Mouse (Mus musculus) neutrophil, adult 65 days (primary cell): ENCODE data around the gene Ankle2. TPM values are rescaled to one million over a fixed set of nuclear protein-coding genes. Genes with fewer than 3 reads are reported as not detected.

Source experiments
- total RNA-seq: library from RNA; stranded (reverse); gene quantifications from 2 replicates; pipeline ENCODE4 v1.2.4, GENCODE M21; 2023

Gene Ankle2
- total RNA-seq, result 52.5 and 58.4 TPM in 2 replicates

GRCm38 (mm10) chr5:110230780-110231461 is at the start of gene Ankle2:
Gene Ankle2 (plus strand): TSS chr5:110231004.

GRCm38 (mm10) chr5:110269141-110270101 is 38.6 kb downstream of the Ankle2 start, which contains the start of gene Pgam5:
Gene Pgam5 (minus strand): TSS chr5:110269913.

GRCm38 (mm10) chr5:110285770-110286445 is 55.1 kb downstream of the Ankle2 start, which contains the start of the genes Pxmp2 and Pole:
Gene Pxmp2 (minus strand): TSS chr5:110286186.
Gene Pole (plus strand): TSS chr5:110286306.

Other genes with a start within 250 kb of the Ankle2 start
- gene Zfp932, start 234.5 kb upstream of the Ankle2 start, total RNA-seq, result 6.4 and 9.3 TPM in 2 replicates
- gene Gm17655, start 158.5 kb upstream of the Ankle2 start, total RNA-seq, result 3.3 and 7.6 TPM in 2 replicates
- gene Gm35315, start 136.6 kb upstream of the Ankle2 start, total RNA-seq, result not detected in 2 replicates
- gene Plcxd1, start 131.0 kb upstream of the Ankle2 start, total RNA-seq, result not detected in 2 replicates
- 30.5 and 43.3 TPM in 2 replicates for gene Gtpbp6, start 122.8 kb upstream of the Ankle2 start, total RNA-seq
- gene Zfp605, start 120.9 kb upstream of the Ankle2 start, total RNA-seq, result 2.6 and 2.7 TPM in 2 replicates
- gene Chfr, start 95.2 kb upstream of the Ankle2 start, total RNA-seq, result 66.0 and 90.4 TPM in 2 replicates
- 22.3 and 27.2 TPM in 2 replicates for gene Golga3, start 54.3 kb upstream of the Ankle2 start, total RNA-seq
- gene Pgam5, start 38.9 kb downstream of the Ankle2 start, total RNA-seq, result 11.3 and 13.7 TPM in 2 replicates
- gene Pxmp2, start 55.2 kb downstream of the Ankle2 start, total RNA-seq, result 1.2 and 3.0 TPM in 2 replicates
- gene Pole, start 55.3 kb downstream of the Ankle2 start, total RNA-seq, result 21.3 and 27.8 TPM in 2 replicates
- not detected in 2 replicates for gene P2rx2, start 112.2 kb downstream of the Ankle2 start, total RNA-seq
- gene Lrcol1, start 113.7 kb downstream of the Ankle2 start, total RNA-seq, result not detected in 2 replicates
- 115 and 169 TPM in 2 replicates for gene Fbrsl1, start 217.5 kb downstream of the Ankle2 start, total RNA-seq